Mouse (Mus musculus) kidney, embryonic 16.5 days (tissue): Measurements from ENCODE around the gene Mtf1. TPM values are rescaled to one million over a fixed set of nuclear protein-coding genes. Genes with fewer than 3 reads are reported as not detected.
A peak's percentile ranks its signal among the peaks of the same experiment; 100 is the strongest.

ENCODE experiments used
- ATAC-seq: fragments of 200-750 bp; cut with Nextera tagmentation; 2 replicates; pipeline ENCODE4 v1.8.0; 2017; ENCODE audit warnings: moderate TSS enrichment; ENCODE audit not compliant: low FRiP score, low TSS enrichment
- H3K27ac ChIP-seq: fragments of 300-500 bp; sonication (generic); 2 replicates; pipeline ENCODE4 v1.5.1; 2014; ENCODE audit warnings: low read length
- H3K27me3 ChIP-seq: fragments of 300-500 bp; sonication (generic); 2 replicates; pipeline ENCODE4 v1.6.1; 2014; ENCODE audit warnings: low read length, control low read depth, mixed read lengths; ENCODE audit not compliant: insufficient read depth
- H3K36me3 ChIP-seq: fragments of 300-500 bp; sonication (generic); 2 replicates; pipeline ENCODE4 v1.6.1; 2014; ENCODE audit warnings: low read length, control low read depth, mixed read lengths; ENCODE audit not compliant: insufficient read depth
- H3K4me1 ChIP-seq: fragments of 300-500 bp; sonication (generic); 2 replicates; pipeline ENCODE4 v1.6.1; 2014; ENCODE audit warnings: low read length, control low read depth, mixed read lengths; ENCODE audit not compliant: insufficient read depth
- H3K4me2 ChIP-seq: fragments of 300-500 bp; sonication (generic); replicated peaks from 2 replicates; pipeline ENCODE4 v1.6.1; 2014; ENCODE audit warnings: low read depth, low read length
- H3K4me3 ChIP-seq: fragments of 300-500 bp; sonication (generic); 2 replicates; pipeline ENCODE4 v1.5.1; 2014; ENCODE audit warnings: mild to moderate bottlenecking, low read length
- H3K9ac ChIP-seq: fragments of 300-500 bp; sonication (generic); replicated peaks from 2 replicates; pipeline ENCODE4 v1.6.1; 2014; ENCODE audit warnings: low read length
- H3K9me3 ChIP-seq: fragments of 300-500 bp; sonication (generic); 2 replicates; pipeline ENCODE4 v1.6.1; 2016; ENCODE audit warnings: low read length, control low read depth
- WGBS: fragments of 180-500 bp; shearing (Covaris S2); extraction: QIAGEN DNeasy Blood & Tissue Kit; methylation state at CpG from one replicate; pipeline ENCODE4 v1.1.7; 2014; 5-methylcytosine and 5-hydroxymethylcytosine counted together
- polyA plus RNA-seq: library from polyadenylated mRNA; unstranded; fragments of >200 nt; fragmentation: Nextera tagmentation; extraction: Ambion mirVana; gene quantifications from 2 replicates; pipeline ENCODE4 v1.2.1, GENCODE M21; 2015

Gene Mtf1
- polyA plus RNA-seq, 1 experiment from 2014 or later: 14.0 TPM

DNA sequence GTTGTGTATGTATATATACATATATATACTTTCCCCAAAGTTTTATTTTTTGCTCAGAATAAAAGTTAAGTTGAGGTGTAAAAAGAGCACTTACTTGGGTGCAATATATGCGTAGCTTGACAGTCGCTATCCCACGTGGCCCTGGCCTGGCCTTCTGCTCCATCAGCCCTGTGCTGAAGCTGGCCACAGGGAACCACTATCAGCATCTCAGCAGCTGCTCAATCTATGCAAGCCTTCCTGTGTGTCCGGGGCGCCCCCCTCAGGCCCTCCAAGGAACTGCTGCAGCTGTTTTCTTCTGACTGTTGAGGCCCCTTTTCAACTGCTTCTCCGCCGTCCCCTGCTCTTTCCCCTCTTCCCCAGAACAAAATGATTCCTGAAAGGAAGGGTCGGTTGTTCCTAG lies 45.7 kb downstream of the Mtf1 start:
- Histone ChIP-seq H3K27me3 (no peaks in the 10 kb centered on the region), H3K36me3 (peaks cover 6% of the 10 kb centered on the region; the same call in 1 of the 2 replicates), H3K27ac (no peak overlapping the region), H3K4me2 (no peak overlapping the region), H3K4me1 (peaks cover 21% of the 10 kb centered on the region), H3K4me3 (no peak overlapping the region), H3K9ac (no peak overlapping the region), H3K9me3 (no peaks in the 10 kb centered on the region)
- WGBS: 12% methylated on average over 8 of the region's 8 CpGs
- no peak for ATAC-seq

DNA sequence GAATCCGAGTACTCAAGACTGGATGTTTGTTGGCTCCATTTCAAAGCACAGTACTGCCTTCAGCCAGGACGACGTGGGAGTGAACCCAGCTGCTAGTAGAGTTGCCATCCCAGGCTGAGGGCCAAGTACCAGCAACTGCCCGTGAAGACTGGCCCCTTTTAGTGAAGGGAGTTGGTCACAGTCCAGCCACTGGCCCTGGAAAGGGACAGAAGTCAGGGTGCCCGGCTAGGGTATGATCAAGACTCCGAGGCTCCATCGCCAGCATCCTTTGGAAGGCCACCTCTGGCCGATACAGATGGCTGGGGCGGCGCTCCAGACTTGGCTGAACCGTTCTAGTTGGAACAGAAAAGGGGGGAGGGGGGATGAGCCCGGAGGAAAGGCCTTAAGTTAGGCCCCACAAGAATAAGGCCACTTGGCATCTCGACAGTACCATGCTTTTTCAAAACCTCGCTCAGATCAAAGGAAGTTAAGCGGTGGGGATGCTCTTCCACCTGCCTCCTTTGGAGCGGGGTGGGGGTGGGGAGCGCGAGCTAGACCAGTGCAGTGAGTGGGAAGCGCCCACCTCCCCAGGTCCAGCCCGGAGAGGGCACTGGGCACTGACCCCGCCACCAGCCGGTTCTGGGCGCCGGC lies 47.8 kb downstream of the Mtf1 start:
- Histone ChIP-seq H3K9me3 (no peaks in the 10 kb centered on the region), H3K4me1 (peaks cover 22% of the 10 kb centered on the region), H3K36me3 (peaks cover 16% of the 10 kb centered on the region; the same call in 1 of the 2 replicates), H3K4me3 (peak overlapping the region; percentile 96), H3K27me3 (no peaks in the 10 kb centered on the region), H3K27ac (peak overlapping the region; percentile 82), H3K4me2 (peak overlapping the region; percentile 64), H3K9ac (peak overlapping the region; percentile 90)
- ATAC-seq: peak; percentile 62
- under 1% methylated on average over 24 of the region's 24 CpGs for WGBS

DNA sequence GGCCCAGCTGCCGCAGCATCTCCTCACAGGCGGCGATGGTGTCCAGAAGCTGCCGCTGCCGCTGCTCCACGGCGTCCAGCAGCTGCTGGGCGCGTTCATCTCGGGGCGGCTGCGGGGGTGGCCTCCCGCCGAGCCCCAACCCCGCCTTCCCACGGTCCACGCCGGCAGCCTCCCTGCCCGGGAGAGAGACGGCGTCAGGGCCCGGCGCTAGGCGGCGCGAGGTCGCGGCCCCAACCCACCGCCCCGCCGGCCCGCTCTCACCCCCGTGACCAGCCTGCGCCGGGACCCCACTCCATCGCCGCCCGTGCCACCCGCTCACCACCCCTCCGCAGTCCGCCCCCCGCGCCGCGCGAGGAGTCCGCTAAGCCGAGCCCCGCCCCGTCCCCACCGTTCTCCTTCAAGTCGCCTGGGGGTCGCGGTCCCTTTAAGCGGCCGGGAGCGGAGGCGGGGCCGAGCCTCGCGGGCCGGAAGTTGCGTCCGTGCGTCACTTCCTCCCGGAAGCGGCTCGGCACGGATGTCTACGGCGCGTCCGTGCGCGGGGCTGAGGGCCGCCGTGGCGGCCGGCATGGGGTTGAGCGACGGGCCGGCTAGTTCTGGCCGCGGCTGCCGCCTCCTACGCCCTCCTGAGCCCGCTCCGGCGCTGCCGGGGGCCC lies 48.5 kb downstream of the Mtf1 start, which contains the start of gene Yrdc:
Gene Yrdc (plus strand): TSS at position 419 of the 653 bp plus-strand sequence.
- under 1% methylated on average over 66 of the region's 90 CpGs for WGBS
- no peaks in the 10 kb centered on the region for H3K27me3 ChIP-seq
- peak within 1 kb of the TSS; percentile 95 for H3K4me2 ChIP-seq
- H3K36me3 ChIP-seq: peaks cover 17% of the 10 kb centered on the region; the same call in 1 of the 2 replicates
- H3K27ac ChIP-seq: peak within 1 kb of the TSS; percentile 82
- H3K9me3 ChIP-seq: no peaks in the 10 kb centered on the region
- peak within 1 kb of the TSS; percentile 90 for H3K9ac ChIP-seq
- peak; percentile 93 for ATAC-seq
- H3K4me1 ChIP-seq: peaks cover 22% of the 10 kb centered on the region
- peak within 1 kb of the TSS; percentile 96 for H3K4me3 ChIP-seq

GRCm38 (mm10) chr4:124850933-124851658 lies 49.2 kb downstream of the Mtf1 start, which contains the start of gene 1110065P20Rik:
Gene 1110065P20Rik, minus strand, starts transcription at chr4:124851196.
- H3K4me1 ChIP-seq: peaks cover 22% of the 10 kb centered on the region
- H3K9ac ChIP-seq: peak within 1 kb of the TSS; percentile 90
- WGBS: under 1% methylated on average over 59 of the region's 75 CpGs
- peak within 1 kb of the TSS; percentile 95 for H3K4me2 ChIP-seq
- no peaks in the 10 kb centered on the region for H3K27me3 ChIP-seq
- peak within 1 kb of the TSS; percentile 82 for H3K27ac ChIP-seq
- H3K36me3 ChIP-seq: peaks cover 24% of the 10 kb centered on the region; the same call in 1 of the 2 replicates
- peak; percentile 73 for ATAC-seq
- no peaks in the 10 kb centered on the region for H3K9me3 ChIP-seq
- H3K4me3 ChIP-seq: peak within 1 kb of the TSS; percentile 96

GRCm38 (mm10) chr4:124856294-124856693 lies 54.4 kb downstream of the Mtf1 start:
- Histone ChIP-seq H3K4me3 (no peak overlapping the region), H3K9ac (no peak overlapping the region), H3K27me3 (peaks cover 8% of the 10 kb centered on the region), H3K9me3 (no peaks in the 10 kb centered on the region), H3K27ac (no peak overlapping the region), H3K4me2 (no peak overlapping the region), H3K36me3 (peaks cover 24% of the 10 kb centered on the region; the same call in 1 of the 2 replicates), H3K4me1 (peaks cover 10% of the 10 kb centered on the region)
- ATAC-seq: no peak
- WGBS: 91% methylated on average over 8 of the region's 8 CpGs

DNA sequence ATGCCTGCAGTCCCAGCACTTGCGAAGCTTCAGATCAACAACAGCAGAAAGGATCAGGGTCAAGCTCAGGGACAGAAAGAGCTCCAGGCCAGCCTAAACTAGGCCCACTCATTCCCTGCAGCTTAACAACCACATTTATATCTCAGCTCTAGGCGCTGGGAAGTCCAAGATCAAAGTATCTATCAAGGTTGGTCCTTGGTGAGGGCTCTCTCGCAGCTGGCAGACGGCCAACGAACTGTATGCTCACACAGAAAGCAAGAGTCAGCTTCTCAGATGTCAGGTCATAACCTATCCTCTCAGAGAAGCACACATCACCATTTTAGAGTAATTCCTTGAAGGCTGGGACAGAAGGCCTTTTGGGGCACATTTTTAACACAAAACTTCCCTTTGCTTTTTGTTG lies 56.5 kb downstream of the Mtf1 start:
- no peak overlapping the region for H3K4me2 ChIP-seq
- peaks cover 6% of the 10 kb centered on the region for H3K4me1 ChIP-seq
- H3K9me3 ChIP-seq: no peaks in the 10 kb centered on the region
- no peak overlapping the region for H3K4me3 ChIP-seq
- H3K9ac ChIP-seq: no peak overlapping the region
- H3K27me3 ChIP-seq: peaks cover 25% of the 10 kb centered on the region
- 52% methylated on average over 5 of the region's 5 CpGs for WGBS
- H3K36me3 ChIP-seq: peaks cover 22% of the 10 kb centered on the region; the same call in 1 of the 2 replicates
- no peak overlapping the region for H3K27ac ChIP-seq
- ATAC-seq: no peak

DNA sequence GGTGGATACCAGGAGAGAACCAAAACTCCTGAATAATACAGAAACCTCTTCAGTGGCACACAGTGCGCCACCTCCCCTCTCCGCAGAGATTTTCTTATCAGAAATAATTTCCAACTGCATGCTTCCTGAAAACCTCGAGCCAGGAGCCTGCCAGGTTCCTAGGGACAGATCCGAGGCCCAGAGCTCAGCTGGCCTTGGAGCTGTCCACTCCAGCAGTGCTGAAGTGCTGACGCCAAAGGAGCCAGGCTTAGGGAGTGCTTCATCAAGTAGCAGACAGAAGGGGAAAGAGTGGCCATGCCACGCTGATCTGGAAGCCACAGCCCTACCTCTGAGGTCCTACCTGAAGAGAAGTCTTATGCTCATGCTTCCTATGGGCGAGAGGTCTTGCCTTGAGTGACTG lies 58.5 kb downstream of the Mtf1 start:
- no peaks in the 10 kb centered on the region for H3K9me3 ChIP-seq
- peaks cover 6% of the 10 kb centered on the region for H3K4me1 ChIP-seq
- H3K4me3 ChIP-seq: no peak overlapping the region
- peaks cover 9% of the 10 kb centered on the region; the same call in 1 of the 2 replicates for H3K36me3 ChIP-seq
- no peak overlapping the region for H3K9ac ChIP-seq
- H3K27me3 ChIP-seq: peaks cover 25% of the 10 kb centered on the region
- ATAC-seq: peak; percentile 57; the same call in 1 of the 2 replicates
- H3K27ac ChIP-seq: no peak overlapping the region
- 6% methylated on average over 7 of the region's 7 CpGs for whole genome bisulfite sequencing
- no peak overlapping the region for H3K4me2 ChIP-seq

GRCm38 (mm10) chr4:124861283-124862188 lies 59.6 kb downstream of the Mtf1 start, which contains the start of gene Maneal:
Gene Maneal, minus strand, starts transcription at chr4:124862171.
- H3K9ac ChIP-seq: peak within 1 kb of the TSS; percentile 23; the same call in 1 of the 2 replicates
- peaks cover 6% of the 10 kb centered on the region for H3K4me1 ChIP-seq
- peak within 1 kb of the TSS; percentile 74 for H3K4me2 ChIP-seq
- H3K27me3 ChIP-seq: peaks cover 25% of the 10 kb centered on the region
- H3K4me3 ChIP-seq: peak within 1 kb of the TSS; percentile 45
- peaks cover 3% of the 10 kb centered on the region; the same call in 1 of the 2 replicates for H3K36me3 ChIP-seq
- peak; percentile 65 for ATAC-seq
- H3K9me3 ChIP-seq: no peaks in the 10 kb centered on the region
- 4% methylated on average over 62 of the region's 77 CpGs for WGBS
- H3K27ac ChIP-seq: no peak within 1 kb of the TSS

DNA sequence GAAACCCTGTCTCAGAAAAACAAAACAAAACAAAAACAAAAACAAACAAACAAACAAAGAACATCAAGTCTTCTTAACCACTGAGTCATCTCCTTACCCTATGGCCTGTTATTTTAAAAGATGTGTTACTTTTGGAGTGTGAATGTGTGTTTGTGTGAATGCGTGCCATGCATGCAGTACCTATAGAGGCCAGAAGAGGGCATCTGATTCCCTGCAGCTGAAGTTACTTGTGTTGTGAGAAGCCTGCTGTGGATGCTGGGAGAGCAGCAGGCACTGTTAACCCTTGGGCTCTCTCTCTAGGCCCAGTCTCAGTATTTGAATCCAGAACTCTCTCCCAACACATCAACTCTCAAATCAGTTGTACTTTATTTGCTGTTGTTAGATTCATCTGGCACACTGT lies 70.8 kb downstream of the Mtf1 start:
- ATAC-seq: no peak
- no peak overlapping the region for H3K27ac ChIP-seq
- no peak overlapping the region for H3K4me3 ChIP-seq
- no peaks in the 10 kb centered on the region for H3K36me3 ChIP-seq
- H3K9me3 ChIP-seq: peaks cover 6% of the 10 kb centered on the region; the same call in 1 of the 2 replicates
- 96% methylated on average over 1 of the region's 1 CpGs for whole genome bisulfite sequencing
- H3K4me1 ChIP-seq: no peaks in the 10 kb centered on the region
- no peak overlapping the region for H3K4me2 ChIP-seq
- no peak overlapping the region for H3K9ac ChIP-seq
- no peaks in the 10 kb centered on the region for H3K27me3 ChIP-seq
